Mouse (Mus musculus): ENCODE data around the gene Ep400.

DNA sequence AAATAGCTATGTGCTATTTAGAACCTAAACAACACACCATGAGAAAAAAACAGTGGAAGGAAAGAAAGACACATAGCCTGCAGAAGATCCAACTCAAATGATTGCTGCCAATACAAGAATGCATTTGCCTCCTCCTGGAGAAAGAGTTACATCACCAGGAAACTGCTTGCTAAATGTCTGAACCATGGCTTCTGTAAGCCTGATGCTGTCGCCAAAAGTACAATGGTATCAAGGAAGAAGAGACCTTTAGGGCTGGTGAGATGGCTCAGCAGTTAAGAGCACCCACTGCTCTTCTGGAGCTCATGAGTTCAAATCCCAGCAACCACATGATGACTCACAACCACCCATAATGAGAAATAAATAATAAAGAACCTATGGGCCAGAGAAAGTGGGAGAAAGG lies 25.5 kb downstream of the Ep400 start:
- TF ChIP-seq CTCF (IDR thresholded peaks at IDR 0.05; ENCODE audit: borderline replicate concordance, control insufficient read depth, extremely low read depth, insufficient read depth, low read length, poor library complexity) (no peak), POLR2A (IDR thresholded peaks at IDR 0.05; ENCODE audit: control insufficient read depth, extremely low read depth, insufficient read depth, low read length, poor library complexity) (no peak)
